Mouse (Mus musculus): Measurements from ENCODE around the gene Gm17545. TPM values are rescaled to one million over a fixed set of nuclear protein-coding genes. Genes with fewer than 3 reads are reported as not detected.

Gm17545 gene
- not detected in 2 replicates for polyA plus RNA-seq (2012; ENCODE audit: low replicate concordance)

GRCm38 (mm10) chr9:22453990-22454389, at the start of gene Gm17545:
Gene Gm17545, plus strand, starts transcription at chr9:22454290.

GRCm38 (mm10) chr9:22411002-22411857, 42.9 kb upstream of the Gm17545 start, which contains the start of gene 9530077C05Rik:
Gene 9530077C05Rik, plus strand, starts transcription at chr9:22411513.

GRCm38 (mm10) chr9:22469643-22470042, 15.6 kb downstream of the Gm17545 start, which contains the start of gene Rp9:
Gene Rp9, minus strand, starts transcription at chr9:22469743.

GRCm38 (mm10) chr9:22475424-22475868, 21.4 kb downstream of the Gm17545 start, which contains the start of gene Bbs9:
Gene Bbs9, plus strand, starts transcription at chr9:22475715.

Other genes starting within 250 kb of the Gm17545 start
- gene Zfp809, start 228.6 kb upstream of the Gm17545 start, polyA plus RNA-seq (2012; ENCODE audit: low replicate concordance) = 8.2 and 8.9 TPM in 2 replicates
- gene Zfp599, start 194.4 kb upstream of the Gm17545 start, polyA plus RNA-seq (2012; ENCODE audit: low replicate concordance) = 0.11 and 0.25 TPM in 2 replicates
- 6.7 and 7.2 TPM in 2 replicates for gene Zfp810, start 146.6 kb upstream of the Gm17545 start, polyA plus RNA-seq (2012; ENCODE audit: low replicate concordance)
- gene Anln, start 65.1 kb upstream of the Gm17545 start, polyA plus RNA-seq (2012; ENCODE audit: low replicate concordance) = 0.71 and 2.5 TPM in 2 replicates
- gene 9530077C05Rik, start 42.8 kb upstream of the Gm17545 start, polyA plus RNA-seq (2012; ENCODE audit: low replicate concordance) = 0.13 and 0.25 TPM in 2 replicates
- 72.4 and 79.7 TPM in 2 replicates for gene Rp9, start 15.5 kb downstream of the Gm17545 start, polyA plus RNA-seq (2012; ENCODE audit: low replicate concordance)
- gene Bbs9, start 21.4 kb downstream of the Gm17545 start, polyA plus RNA-seq (2012; ENCODE audit: low replicate concordance) = 1.7 and 5.3 TPM in 2 replicates